Mouse (Mus musculus) megakaryocyte, embryonic 14.5 days (primary cell): ENCODE data around the gene Ntrk2.

Experiments used
- FLI1 ChIP-seq: IDR thresholded peaks from 2 replicates; pipeline ENCODE4 v1.6.1; 2012; ENCODE audit warnings: low read length, inconsistent platforms, mixed read lengths
- GATA1 ChIP-seq: IDR thresholded peaks from 3 replicates; pipeline ENCODE4 v1.6.1; 2012; ENCODE audit warnings: mixed read lengths, low read length, inconsistent platforms, borderline replicate concordance

DNA sequence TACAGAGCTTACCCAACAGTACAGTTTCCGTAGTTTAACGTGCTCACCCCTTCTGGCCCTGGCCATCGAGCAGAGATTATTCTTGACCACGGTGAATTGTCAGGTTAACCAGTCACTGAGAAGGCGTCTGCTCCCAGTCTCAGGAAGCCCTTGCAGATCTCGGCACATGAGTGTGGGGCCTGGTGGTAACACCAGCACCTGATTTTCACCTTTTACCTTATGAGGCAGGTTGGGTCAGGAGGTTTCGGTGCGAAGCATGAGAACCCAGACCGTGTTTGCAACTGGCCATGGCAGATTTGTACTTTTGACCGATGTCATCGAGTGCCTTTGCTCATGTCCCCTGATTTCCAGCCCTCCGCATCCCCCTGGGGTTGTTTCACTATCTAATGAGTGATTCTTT lies 131.5 kb downstream of the Ntrk2 start:
- TF ChIP-seq GATA1 (no peak), FLI1 (no peak)
